Mouse (Mus musculus) embryonic facial prominence, embryonic 11.5 days (tissue): Measurements from ENCODE around the gene Ankrd22. TPM values are rescaled to one million over a fixed set of nuclear protein-coding genes. Genes with fewer than 3 reads are reported as not detected.

Experiments used
- ATAC-seq: fragments of 200-750 bp; cut with Nextera tagmentation; replicated peaks from 2 replicates; pipeline ENCODE4 v1.8.0; 2017; ENCODE audit warnings: low read depth; ENCODE audit not compliant: insufficient number of reproducible peaks, low FRiP score, low TSS enrichment
- DNase-seq: peaks from one replicate; pipeline ENCODE4 v3.0.0-alpha.2; 2015; ENCODE audit warnings: low spot score
- H3K27ac ChIP-seq: fragments of 300-500 bp; sonication (generic); replicated peaks from 2 replicates; pipeline ENCODE4 v1.5.1; 2014; ENCODE audit warnings: mild to moderate bottlenecking, low read depth, low read length, control low read depth
- H3K27me3 ChIP-seq: fragments of 300-500 bp; sonication (generic); 2 replicates; pipeline ENCODE4 v1.6.1; 2014; ENCODE audit warnings: mild to moderate bottlenecking, low read length, moderate library complexity, mixed read lengths; ENCODE audit not compliant: control insufficient read depth, insufficient read depth
- H3K36me3 ChIP-seq: fragments of 300-500 bp; sonication (generic); replicated peaks from 2 replicates; pipeline ENCODE4 v1.6.1; 2014; ENCODE audit warnings: low read depth, mild to moderate bottlenecking, low read length, moderate library complexity, mixed read lengths; ENCODE audit not compliant: control insufficient read depth, insufficient read depth
- H3K4me1 ChIP-seq: fragments of 300-500 bp; sonication (generic); 2 replicates; pipeline ENCODE4 v1.6.1; 2014; ENCODE audit warnings: low read length, mixed read lengths; ENCODE audit not compliant: control insufficient read depth, insufficient read depth
- H3K4me2 ChIP-seq: fragments of 300-500 bp; sonication (generic); 2 replicates; pipeline ENCODE4 v1.6.1; 2014; ENCODE audit warnings: low read depth, mild to moderate bottlenecking, control low read depth, low read length, moderate library complexity
- H3K4me3 ChIP-seq: fragments of 300-500 bp; sonication (generic); 2 replicates; pipeline ENCODE4 v1.5.1; 2014; ENCODE audit warnings: low read depth, low read length, control low read depth
- H3K9ac ChIP-seq: fragments of 300-500 bp; sonication (generic); replicated peaks from 2 replicates; pipeline ENCODE4 v1.6.1; 2014; ENCODE audit warnings: mild to moderate bottlenecking, control low read depth, low read length
- H3K9me3 ChIP-seq: fragments of 300-500 bp; sonication (generic); replicated peaks from 2 replicates; pipeline ENCODE4 v1.6.1; 2016; ENCODE audit warnings: mild to moderate bottlenecking, low read length, inconsistent platforms, mixed read lengths; ENCODE audit not compliant: control insufficient read depth
- WGBS: fragments of 180-500 bp; shearing (Covaris S2); extraction: QIAGEN DNeasy Blood & Tissue Kit; methylation state at CpG from one replicate; pipeline ENCODE4 v1.1.7; 2014; 5-methylcytosine and 5-hydroxymethylcytosine counted together
- polyA plus RNA-seq: library from polyadenylated mRNA; unstranded; fragments of >200 nt; fragmentation: Nextera tagmentation; extraction: Ambion mirVana; gene quantifications from 2 replicates; pipeline ENCODE4 v1.2.1, GENCODE M21; 2014

Gene Ankrd22
- polyA plus RNA-seq, 1 experiment from 2014 or later, result 0.69 TPM

DNA sequence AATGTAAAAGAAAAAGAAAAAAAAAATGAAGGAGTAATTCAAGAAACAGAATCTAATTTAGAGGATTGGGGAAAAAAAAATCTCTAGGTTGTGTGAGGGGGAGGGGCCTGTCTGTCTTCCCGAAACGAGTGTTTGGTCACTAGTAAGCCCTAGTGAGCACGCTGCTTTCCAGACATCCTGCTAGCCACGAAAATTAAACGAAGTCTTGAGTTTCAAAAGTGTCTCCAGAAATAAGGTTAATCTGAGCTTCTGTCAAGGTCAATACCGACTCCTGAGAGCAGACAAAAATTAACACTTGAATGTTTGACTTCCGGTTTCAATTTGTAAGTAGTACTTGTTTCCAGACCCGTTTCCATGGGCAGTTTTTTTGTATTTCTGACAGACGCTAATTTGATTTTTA is 27.3 kb upstream of the Ankrd22 start:
- Histone ChIP-seq H3K27ac (no peak overlapping the region), H3K9me3 (no peaks in the 10 kb centered on the region), H3K36me3 (no peaks in the 10 kb centered on the region), H3K4me1 (no peaks in the 10 kb centered on the region), H3K9ac (no peak overlapping the region), H3K4me2 (peak overlapping the region; percentile 98; the same call in 1 of the 2 replicates), H3K27me3 (no peaks in the 10 kb centered on the region), H3K4me3 (peak overlapping the region; percentile 57)
- 4% methylated on average over 9 of the region's 9 CpGs for WGBS
- no peak for ATAC-seq
- peak; percentile 70 for DNase-seq

DNA sequence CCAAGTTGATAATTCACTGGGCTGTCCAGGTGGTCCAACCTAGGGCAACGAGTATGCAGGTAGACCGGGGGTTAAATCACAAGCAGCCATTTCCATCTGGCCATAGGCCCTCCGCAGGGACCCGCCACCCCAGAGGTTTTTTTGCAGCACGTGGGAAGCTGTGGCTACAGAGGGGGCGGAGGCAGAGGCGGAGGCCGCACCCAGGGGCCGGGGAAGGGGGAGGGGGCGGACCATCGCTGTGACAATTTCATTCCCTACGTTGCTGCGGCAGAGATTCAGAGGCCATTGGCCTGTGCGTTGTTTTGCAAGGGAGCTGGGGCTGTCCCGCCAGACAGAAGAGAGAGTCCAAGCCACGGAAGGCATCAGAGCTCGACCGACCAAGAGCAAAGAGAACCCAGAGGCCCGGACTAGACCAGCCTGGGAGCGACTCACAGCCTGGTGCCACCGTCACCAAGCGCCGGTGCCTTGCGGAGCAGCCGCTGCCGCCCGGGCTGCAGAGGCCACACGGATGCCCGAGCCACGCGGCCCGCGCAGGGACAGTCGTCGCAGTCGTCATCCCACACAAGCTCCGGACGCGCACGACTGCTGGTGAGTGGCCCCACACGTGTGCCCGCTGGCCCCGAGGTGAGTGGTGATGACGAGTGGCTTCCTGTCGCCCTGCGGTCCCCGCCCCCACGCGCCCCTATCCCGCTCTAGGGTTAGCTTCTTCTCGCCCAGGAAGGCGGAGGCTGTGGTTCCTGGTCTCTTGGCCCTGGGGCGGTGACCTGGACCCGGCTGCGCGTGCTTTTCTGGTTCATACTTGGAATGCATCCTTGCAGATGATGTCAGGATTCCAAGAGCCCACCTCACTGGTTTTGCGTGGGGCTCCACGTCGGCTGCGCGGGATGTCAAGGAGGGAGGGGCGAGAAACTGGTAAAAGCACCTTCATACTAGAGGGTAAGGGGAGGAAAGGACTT is 26.4 kb upstream of the Ankrd22 start, which contains the start of gene Stambpl1:
Gene Stambpl1, plus strand, starts transcription at position 222 of the 956 bp plus-strand sequence.
- DNase-seq (peak; percentile 68), ATAC-seq (peak; percentile 80)
- no peaks in the 10 kb centered on the region for H3K36me3 ChIP-seq
- no peaks in the 10 kb centered on the region for H3K27me3 ChIP-seq
- under 1% methylated on average over 62 of the region's 62 CpGs for WGBS
- no peaks in the 10 kb centered on the region for H3K4me1 ChIP-seq
- no peaks in the 10 kb centered on the region for H3K9me3 ChIP-seq
- no peak within 1 kb of the TSS for H3K27ac ChIP-seq
- H3K4me3 ChIP-seq, result peak within 1 kb of the TSS; percentile 57
- peak within 1 kb of the TSS; percentile 63 for H3K9ac ChIP-seq
- H3K4me2 ChIP-seq, result peak within 1 kb of the TSS; percentile 98

DNA sequence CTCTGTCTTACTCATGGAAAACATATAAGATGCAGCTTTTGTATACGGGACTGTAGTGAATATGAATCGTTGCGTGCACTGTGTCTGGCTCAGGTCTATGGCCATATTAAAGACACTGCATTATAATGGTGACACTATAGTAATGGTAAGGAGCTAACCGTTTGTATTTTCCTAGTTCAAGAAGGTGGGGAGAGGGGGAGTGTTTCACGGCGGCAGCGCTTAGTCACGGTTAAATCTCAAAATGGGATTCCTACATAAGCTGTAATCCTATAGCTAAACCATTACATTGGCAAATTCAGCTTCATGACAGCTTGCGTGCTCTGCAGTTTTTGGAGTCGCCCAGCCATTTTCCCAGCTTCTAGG is 25.8 kb upstream of the Ankrd22 start:
- H3K9me3 ChIP-seq, result no peaks in the 10 kb centered on the region
- no peaks in the 10 kb centered on the region for H3K36me3 ChIP-seq
- ATAC-seq (0 out of 2 replicates have a peak, but pooled peaks have one; percentile 45), DNase-seq (peak; percentile 50)
- H3K27ac ChIP-seq, result no peak overlapping the region
- peak overlapping the region; percentile 98 for H3K4me2 ChIP-seq
- WGBS, result 18% methylated on average over 10 of the region's 10 CpGs
- peak overlapping the region; percentile 57 for H3K4me3 ChIP-seq
- no peaks in the 10 kb centered on the region for H3K27me3 ChIP-seq
- H3K9ac ChIP-seq, result no peak overlapping the region
- no peaks in the 10 kb centered on the region for H3K4me1 ChIP-seq

DNA sequence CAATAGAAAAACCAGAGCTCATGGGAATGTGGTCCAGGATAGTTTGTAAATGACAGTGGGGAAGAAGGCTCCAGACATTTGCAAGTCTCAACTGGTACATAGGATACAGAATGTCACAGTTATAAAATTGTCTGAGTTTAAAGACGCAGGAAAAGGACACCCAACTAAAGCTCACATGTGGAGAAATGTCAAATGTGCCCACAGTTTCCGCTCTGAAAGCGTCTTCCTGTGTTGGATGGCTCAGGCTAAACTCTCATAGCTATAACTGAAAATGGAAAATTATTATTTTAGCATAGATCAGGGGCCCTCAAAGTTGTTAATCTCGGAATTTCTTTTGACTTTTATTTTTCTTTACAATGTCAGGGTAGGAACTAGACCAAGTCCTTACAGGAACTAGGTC is 21.0 kb upstream of the Ankrd22 start:
- Histone ChIP-seq H3K4me3 (no peak overlapping the region), H3K36me3 (no peaks in the 10 kb centered on the region), H3K9ac (no peak overlapping the region), H3K4me2 (no peak overlapping the region), H3K4me1 (no peaks in the 10 kb centered on the region), H3K27me3 (no peaks in the 10 kb centered on the region), H3K9me3 (no peaks in the 10 kb centered on the region), H3K27ac (no peak overlapping the region)
- WGBS, result 89% methylated on average over 4 of the region's 4 CpGs
- ATAC-seq (no peak), DNase-seq (no peak)

DNA sequence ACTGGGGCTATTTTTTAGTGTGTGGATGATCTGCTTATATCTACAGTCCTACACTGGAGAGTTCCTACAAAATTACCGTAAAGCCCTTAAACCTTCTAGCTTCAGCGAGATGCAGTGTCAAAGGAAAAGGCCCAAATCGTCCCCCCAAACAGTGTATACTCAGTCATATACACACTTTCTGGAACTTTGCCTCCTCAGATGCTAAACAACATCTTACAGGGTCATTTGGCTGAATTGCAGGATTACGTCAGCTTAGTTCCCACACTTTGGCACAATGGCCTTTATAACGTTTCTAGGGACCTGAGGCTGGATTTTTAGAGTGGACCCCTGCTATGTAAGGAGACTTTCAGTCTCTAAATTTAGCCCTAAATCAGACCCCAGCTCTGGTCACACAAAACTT is 16.6 kb upstream of the Ankrd22 start:
- Histone ChIP-seq H3K36me3 (no peaks in the 10 kb centered on the region), H3K4me1 (no peaks in the 10 kb centered on the region), H3K9me3 (no peaks in the 10 kb centered on the region), H3K27me3 (no peaks in the 10 kb centered on the region), H3K4me2 (no peak overlapping the region), H3K9ac (no peak overlapping the region), H3K27ac (no peak overlapping the region), H3K4me3 (no peak overlapping the region)
- WGBS, result 74% methylated on average over 5 of the region's 5 CpGs
- DNase-seq (no peak), ATAC-seq (no peak)

DNA sequence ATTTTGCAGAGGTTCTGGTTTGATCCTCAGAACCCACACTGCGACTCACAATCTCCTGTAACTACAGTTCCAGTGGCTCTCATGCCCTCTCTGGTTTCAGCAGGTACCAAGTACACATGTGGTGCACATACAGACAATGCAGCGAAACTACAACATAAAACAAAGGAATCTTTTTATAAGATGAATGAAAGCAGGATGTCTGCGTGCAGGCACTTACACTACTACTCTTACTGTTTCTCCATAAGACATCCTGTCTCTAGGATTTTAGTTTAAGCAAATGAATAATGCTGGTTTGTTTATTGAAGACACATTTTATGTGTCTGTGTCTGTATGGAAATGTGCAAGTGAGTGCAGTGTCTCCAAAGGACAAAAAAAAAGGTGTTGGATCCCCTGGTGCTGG is 15.4 kb upstream of the Ankrd22 start:
- Histone ChIP-seq H3K4me2 (no peak overlapping the region), H3K9me3 (no peaks in the 10 kb centered on the region), H3K9ac (no peak overlapping the region), H3K27me3 (no peaks in the 10 kb centered on the region), H3K27ac (no peak overlapping the region), H3K36me3 (no peaks in the 10 kb centered on the region), H3K4me1 (no peaks in the 10 kb centered on the region), H3K4me3 (no peak overlapping the region)
- 75% methylated on average over 3 of the region's 3 CpGs for WGBS
- no peak for DNase-seq
- ATAC-seq, result no peak

DNA sequence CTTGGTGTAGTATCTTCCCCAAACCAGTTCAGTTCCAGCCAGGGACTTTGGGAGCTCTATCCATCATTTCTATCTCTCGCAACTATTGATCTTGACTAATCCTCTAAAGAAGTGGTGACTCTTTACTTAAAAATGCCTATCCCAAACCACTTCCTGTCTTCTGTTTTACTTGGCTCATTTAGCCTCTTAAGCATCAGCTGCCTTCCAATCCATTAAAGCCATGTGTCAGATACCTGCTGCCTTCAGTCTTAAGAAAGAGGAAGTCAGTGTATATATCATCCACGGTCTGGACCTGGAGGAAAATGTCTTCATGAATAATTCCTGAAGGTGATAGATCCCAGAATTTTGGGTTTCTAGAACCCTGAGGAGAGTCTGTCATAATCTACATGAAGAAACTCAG is 14.5 kb upstream of the Ankrd22 start:
- no peak overlapping the region for H3K27ac ChIP-seq
- no peak overlapping the region for H3K9ac ChIP-seq
- H3K4me1 ChIP-seq, result no peaks in the 10 kb centered on the region
- H3K4me2 ChIP-seq, result no peak overlapping the region
- no peaks in the 10 kb centered on the region for H3K27me3 ChIP-seq
- DNase-seq (no peak), ATAC-seq (no peak)
- H3K9me3 ChIP-seq, result no peaks in the 10 kb centered on the region
- no peak overlapping the region for H3K4me3 ChIP-seq
- H3K36me3 ChIP-seq, result no peaks in the 10 kb centered on the region
- 82% methylated on average over 2 of the region's 2 CpGs for WGBS

DNA sequence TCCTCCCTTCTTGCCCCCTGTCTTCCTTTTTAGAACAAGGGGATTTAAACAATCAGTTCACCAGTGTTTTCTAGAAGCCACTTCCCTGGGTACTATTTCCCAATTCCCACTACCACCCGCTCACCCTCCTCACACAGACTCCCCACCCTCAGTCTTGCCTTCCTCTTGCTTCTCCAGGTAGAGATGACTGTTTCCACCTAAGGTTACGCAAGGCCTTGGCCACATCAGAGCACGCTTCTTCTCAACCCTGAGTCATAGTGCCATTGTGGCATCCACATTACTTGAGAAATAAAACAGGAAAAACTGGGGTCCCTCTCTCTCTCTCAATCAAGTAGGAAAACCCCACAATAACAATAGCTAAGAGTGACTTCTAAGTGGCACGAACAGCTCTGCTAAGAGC is 13.3 kb upstream of the Ankrd22 start:
- 91% methylated on average over 4 of the region's 4 CpGs for WGBS
- no peak overlapping the region for H3K4me2 ChIP-seq

More for the DNA sequence above, 13.3 kb upstream of the Ankrd22 start:
- Histone ChIP-seq H3K4me1 (no peaks in the 10 kb centered on the region), H3K9ac (no peak overlapping the region), H3K27me3 (no peaks in the 10 kb centered on the region), H3K27ac (no peak overlapping the region), H3K4me3 (no peak overlapping the region), H3K36me3 (no peaks in the 10 kb centered on the region), H3K9me3 (no peaks in the 10 kb centered on the region)
- DNase-seq (no peak), ATAC-seq (no peak)
